Mouse (Mus musculus): ENCODE results near the gene Sema4c.

DNA sequence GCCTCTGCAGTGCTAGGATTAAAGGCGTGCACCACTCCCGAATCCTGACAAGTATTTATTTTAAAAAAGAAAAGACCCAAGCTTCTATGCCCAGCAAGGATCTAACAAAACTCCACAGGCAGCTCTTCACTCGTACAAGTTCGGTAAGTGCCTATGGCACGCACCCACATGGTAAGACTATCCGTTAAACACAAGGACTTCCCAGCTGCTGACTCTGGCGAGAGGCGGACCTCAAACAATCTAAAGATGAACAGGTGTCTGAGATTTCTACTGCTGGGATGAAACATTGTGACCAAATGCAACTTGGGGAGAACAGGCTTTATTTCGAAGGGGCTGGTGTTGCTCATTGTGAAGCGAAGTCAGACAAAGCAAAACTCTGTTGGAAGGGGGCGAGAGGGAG lies 18.0 kb downstream of the Sema4c start:
- TF ChIP-seq POLR2A (IDR thresholded peaks at IDR 0.05; ENCODE audit: control insufficient read depth in 1 of 2, insufficient read depth in 1 of 2, low read depth in 1 of 2, low read length in 2 of 2, poor library complexity in 1 of 2) (no peak), CHD1 (IDR thresholded peaks at IDR 0.05; ENCODE audit: low read depth, low read length) (no peak), GATA1 (IDR thresholded peaks at IDR 0.05; ENCODE audit: low read depth, low read length) (no peak), MAFK (IDR thresholded peaks at IDR 0.05; ENCODE audit: borderline replicate concordance, low read depth, low read length) (no peak), SMC3 (IDR thresholded peaks at IDR 0.05; ENCODE audit: low read depth, low read length) (no peak), POLR2AphosphoS2 (IDR thresholded peaks at IDR 0.05; ENCODE audit: low read length) (no peak), ZNF384 (IDR thresholded peaks at IDR 0.05; ENCODE audit: low read depth, low read length) (no peak), ZC3H11A (IDR thresholded peaks at IDR 0.05; ENCODE audit: low read depth, low read length) (no peak)
